Mouse (Mus musculus): ENCODE measurements around the gene Smim6. TPM values are rescaled to one million over a fixed set of nuclear protein-coding genes. Genes with fewer than 3 reads are reported as not detected.

Gene Smim6
- polyA plus RNA-seq, 1 experiment = 5.7 TPM

DNA sequence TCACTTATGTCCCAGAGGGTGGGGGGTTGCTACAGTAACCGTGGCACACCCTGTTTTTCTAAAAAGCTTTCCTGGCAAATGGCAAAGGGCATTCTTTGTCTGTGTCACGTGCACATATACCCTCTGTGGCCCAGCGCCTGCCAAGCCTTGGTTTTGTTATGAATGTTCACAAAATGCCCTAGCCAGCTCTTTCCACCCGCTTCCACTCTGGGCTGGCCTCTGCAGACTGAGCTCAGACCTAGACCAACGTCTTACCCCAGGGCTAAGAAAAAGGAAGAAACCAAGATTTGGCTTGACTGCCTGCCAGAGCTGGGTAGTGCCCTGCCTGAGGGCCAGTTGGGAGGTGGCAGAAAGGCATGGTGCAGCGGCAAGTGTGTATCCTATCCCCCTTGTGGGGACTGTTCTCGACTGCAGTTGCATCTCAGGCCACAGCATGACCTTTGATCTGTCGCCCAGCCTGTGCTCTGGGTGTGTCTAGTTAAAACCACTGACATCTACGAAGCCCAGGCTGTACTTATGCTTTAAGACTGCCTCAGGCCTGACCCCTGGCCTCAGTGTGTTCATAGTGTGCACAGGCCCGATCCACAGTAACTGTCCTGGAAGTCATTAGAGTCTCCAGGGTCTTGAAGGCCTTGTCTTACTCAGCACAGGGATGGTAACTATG, 43.5 kb downstream of the Smim6 start:
- Histone ChIP-seq H3K36me3 (ENCODE audit: control insufficient read depth, insufficient read depth, low read length) (no peaks in the 10 kb centered on the region), H3K27me3 (replicated peaks; ENCODE audit: control insufficient read depth, insufficient read depth, low read length) (no peaks in the 10 kb centered on the region), H3K4me3 (ENCODE audit: insufficient read depth, low read depth, low read length) (no peak overlapping the region), H3K27ac (ENCODE audit: insufficient read depth, low read depth, low read length) (peak overlapping the region; percentile 66), H3K4me1 (ENCODE audit: control insufficient read depth, insufficient read depth, low read length) (peaks cover 13% of the 10 kb centered on the region; the same call in 1 of the 2 replicates)
- peak; percentile 71 for DNase-seq
- TF ChIP-seq POLR2A (IDR thresholded peaks at IDR 0.05; ENCODE audit: low read depth, low read length) = no peak
- 0 out of 2 replicates have a peak, but pooled peaks have one; percentile 8 for TF ChIP-seq CTCF (conservative IDR thresholded peaks at IDR 0.05; ENCODE audit: insufficient read depth, insufficient read length, low read depth, low read length)
- WGBS = 40% methylated on average over 10 of the region's 10 CpGs

DNA sequence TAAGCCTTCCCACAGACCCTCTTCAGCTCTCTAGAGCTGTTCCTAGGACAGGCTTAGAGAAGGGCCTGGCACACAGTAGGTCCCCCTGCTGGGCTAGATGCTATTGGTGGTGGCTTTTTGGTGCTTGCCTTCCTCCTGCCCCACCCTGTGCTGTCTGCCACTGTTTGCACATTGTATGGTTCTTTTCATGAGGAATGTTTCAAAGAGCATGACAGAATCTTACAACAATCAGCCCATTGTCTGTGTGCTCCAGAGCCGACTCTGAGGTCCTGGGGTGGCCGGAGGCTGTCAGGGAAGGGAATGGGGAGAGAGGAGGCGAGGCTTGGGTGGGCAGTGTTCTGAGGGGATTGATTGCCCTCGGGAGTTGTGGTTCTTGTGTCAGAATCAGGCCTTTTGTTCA, 44.6 kb downstream of the Smim6 start:
- TF ChIP-seq POLR2A (IDR thresholded peaks at IDR 0.05; ENCODE audit: low read depth, low read length) = no peak
- no peak for TF ChIP-seq CTCF (conservative IDR thresholded peaks at IDR 0.05; ENCODE audit: insufficient read depth, insufficient read length, low read depth, low read length)
- Histone ChIP-seq H3K4me3 (ENCODE audit: insufficient read depth, low read depth, low read length) (no peak overlapping the region), H3K27ac (ENCODE audit: insufficient read depth, low read depth, low read length) (no peak overlapping the region), H3K27me3 (replicated peaks; ENCODE audit: control insufficient read depth, insufficient read depth, low read length) (no peaks in the 10 kb centered on the region), H3K36me3 (ENCODE audit: control insufficient read depth, insufficient read depth, low read length) (no peaks in the 10 kb centered on the region), H3K4me1 (ENCODE audit: control insufficient read depth, insufficient read depth, low read length) (peaks cover 13% of the 10 kb centered on the region; the same call in 1 of the 2 replicates)
- 76% methylated on average over 4 of the region's 4 CpGs for WGBS
- DNase-seq = no peak

DNA sequence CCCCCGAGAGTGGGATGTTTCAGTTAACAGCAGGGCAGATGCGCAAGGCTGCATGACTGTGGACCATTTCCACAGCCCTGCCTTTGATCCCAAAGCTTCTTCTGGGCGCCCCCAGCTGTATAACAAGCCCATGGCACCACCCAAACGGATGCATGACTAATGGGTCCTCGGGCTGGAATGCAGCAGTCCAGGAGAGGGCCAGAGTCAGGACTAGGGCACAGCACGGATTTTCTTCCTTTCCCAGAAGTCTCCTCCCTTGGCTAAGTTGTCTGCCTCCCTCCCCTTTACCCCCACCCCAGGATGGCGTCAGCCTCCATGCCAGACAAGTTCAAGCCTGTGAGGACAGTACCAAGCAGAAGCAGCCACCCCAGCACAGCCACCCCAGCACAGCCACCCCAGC, 46.2 kb downstream of the Smim6 start:
- WGBS = 73% methylated on average over 7 of the region's 7 CpGs
- Histone ChIP-seq H3K27ac (ENCODE audit: insufficient read depth, low read depth, low read length) (no peak overlapping the region), H3K27me3 (replicated peaks; ENCODE audit: control insufficient read depth, insufficient read depth, low read length) (no peaks in the 10 kb centered on the region), H3K4me3 (ENCODE audit: insufficient read depth, low read depth, low read length) (no peak overlapping the region), H3K4me1 (ENCODE audit: control insufficient read depth, insufficient read depth, low read length) (peaks cover 13% of the 10 kb centered on the region; the same call in 1 of the 2 replicates), H3K36me3 (ENCODE audit: control insufficient read depth, insufficient read depth, low read length) (no peaks in the 10 kb centered on the region; the same call in 1 of the 2 replicates)
- no peak for DNase-seq
- TF ChIP-seq CTCF (conservative IDR thresholded peaks at IDR 0.05; ENCODE audit: insufficient read depth, insufficient read length, low read depth, low read length) = no peak
- TF ChIP-seq POLR2A (IDR thresholded peaks at IDR 0.05; ENCODE audit: low read depth, low read length) = no peak

DNA sequence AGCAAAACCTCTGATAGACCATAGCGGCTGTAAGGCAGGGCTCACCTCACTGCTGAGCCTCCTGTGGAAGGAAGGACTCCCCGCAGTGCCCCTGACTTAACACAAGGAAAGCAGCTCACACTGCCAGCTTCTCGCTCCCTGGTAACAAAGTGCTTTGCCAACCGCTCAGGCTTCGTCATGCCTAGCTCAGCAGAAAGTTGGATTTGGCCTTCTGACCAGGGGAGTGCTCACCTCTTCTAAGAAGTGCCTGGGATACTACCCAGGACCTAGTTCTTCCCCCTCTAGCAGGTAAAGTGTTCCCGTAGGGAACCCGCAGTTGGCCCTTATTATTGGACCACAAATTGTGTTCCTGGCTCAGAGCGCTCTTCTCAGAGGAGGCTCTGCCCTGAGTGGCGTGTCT, 47.2 kb downstream of the Smim6 start:
- Histone ChIP-seq H3K27me3 (replicated peaks; ENCODE audit: control insufficient read depth, insufficient read depth, low read length) (no peaks in the 10 kb centered on the region), H3K4me1 (ENCODE audit: control insufficient read depth, insufficient read depth, low read length) (peaks cover 13% of the 10 kb centered on the region; the same call in 1 of the 2 replicates), H3K36me3 (ENCODE audit: control insufficient read depth, insufficient read depth, low read length) (no peaks in the 10 kb centered on the region; the same call in 1 of the 2 replicates), H3K27ac (ENCODE audit: insufficient read depth, low read depth, low read length) (no peak overlapping the region), H3K4me3 (ENCODE audit: insufficient read depth, low read depth, low read length) (no peak overlapping the region)
- 86% methylated on average over 9 of the region's 9 CpGs for WGBS
- no peak for TF ChIP-seq CTCF (conservative IDR thresholded peaks at IDR 0.05; ENCODE audit: insufficient read depth, insufficient read length, low read depth, low read length)
- TF ChIP-seq POLR2A (IDR thresholded peaks at IDR 0.05; ENCODE audit: low read depth, low read length) = no peak
- DNase-seq = peak; percentile 66

DNA sequence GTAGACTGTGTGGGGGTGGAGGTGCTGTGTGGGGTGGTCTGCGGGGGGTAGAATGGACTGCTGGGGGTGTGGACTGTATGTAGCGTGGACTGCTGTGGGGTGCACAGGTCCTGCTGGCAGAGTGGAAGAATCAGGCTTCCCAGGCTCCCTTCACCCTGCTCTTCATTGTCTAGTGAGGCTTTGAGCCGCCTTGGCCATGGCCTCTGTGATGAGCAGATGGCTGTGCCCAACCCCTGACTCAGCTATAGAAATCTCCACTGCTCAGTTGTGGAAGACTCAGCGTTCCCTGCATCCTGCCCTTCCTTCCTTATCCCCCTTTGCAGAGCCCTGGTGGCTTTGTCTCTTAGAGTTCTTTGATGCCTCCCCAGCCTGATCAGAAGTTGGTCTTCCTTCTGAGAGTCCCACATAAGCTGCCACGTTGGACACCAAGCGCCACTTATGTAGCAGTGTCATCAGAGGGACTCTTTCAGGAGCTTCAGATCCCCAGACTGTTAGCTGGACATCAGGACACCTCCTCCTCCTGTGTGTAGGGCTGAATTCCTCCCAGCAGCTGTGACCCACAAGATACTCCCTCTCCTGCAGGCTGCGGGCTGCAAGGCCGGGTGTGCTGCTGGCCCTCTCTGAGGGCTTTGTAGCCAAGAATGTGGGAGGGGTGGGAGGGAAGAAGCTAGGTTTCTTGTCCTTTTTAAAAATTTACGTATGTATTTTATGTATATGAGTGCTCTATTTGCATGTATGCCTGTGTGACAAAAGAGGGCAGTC, 51.0 kb downstream of the Smim6 start:
- Histone ChIP-seq H3K27ac (ENCODE audit: insufficient read depth, low read depth, low read length) (no peak overlapping the region), H3K36me3 (ENCODE audit: control insufficient read depth, insufficient read depth, low read length) (no peaks in the 10 kb centered on the region; the same call in 1 of the 2 replicates), H3K4me1 (ENCODE audit: control insufficient read depth, insufficient read depth, low read length) (no peaks in the 10 kb centered on the region), H3K4me3 (ENCODE audit: insufficient read depth, low read depth, low read length) (no peak overlapping the region), H3K27me3 (replicated peaks; ENCODE audit: control insufficient read depth, insufficient read depth, low read length) (no peaks in the 10 kb centered on the region)
- TF ChIP-seq CTCF (conservative IDR thresholded peaks at IDR 0.05; ENCODE audit: insufficient read depth, insufficient read length, low read depth, low read length) (no peak), POLR2A (IDR thresholded peaks at IDR 0.05; ENCODE audit: low read depth, low read length) (no peak)
- DNase-seq = no peak
- WGBS = 94% methylated on average over 9 of the region's 9 CpGs

Other genes starting within 250 kb of the Smim6 start
- gene Grb2, start 203.4 kb upstream of the Smim6 start, polyA plus RNA-seq (2012; rRNA removed) = 34.1 and 42.6 TPM in 2 replicates
- 77.1 and 97.8 TPM in 2 replicates for gene Tmem94, start 146.6 kb upstream of the Smim6 start, polyA plus RNA-seq (2012; rRNA removed)
- 36.9 and 46.7 TPM in 2 replicates for gene Caskin2, start 98.4 kb upstream of the Smim6 start, polyA plus RNA-seq (2012; rRNA removed)
- 36.4 and 43.4 TPM in 2 replicates for gene Tsen54, start 97.3 kb upstream of the Smim6 start, polyA plus RNA-seq (2012; rRNA removed)
- gene Llgl2, start 88.0 kb upstream of the Smim6 start, polyA plus RNA-seq (2012; rRNA removed) = 153 and 166 TPM in 2 replicates
- 104 and 132 TPM in 2 replicates for gene Myo15b, start 53.6 kb upstream of the Smim6 start, polyA plus RNA-seq (2012; rRNA removed)
- 26.1 and 26.7 TPM in 2 replicates for gene Smim5, start 12.1 kb upstream of the Smim6 start, polyA plus RNA-seq (2012; rRNA removed)
- gene Sap30bp, start 21.3 kb downstream of the Smim6 start, polyA plus RNA-seq (2012; rRNA removed) = 20.5 and 24.1 TPM in 2 replicates
- gene Recql5, start 21.5 kb downstream of the Smim6 start, polyA plus RNA-seq (2012; rRNA removed) = 16.9 and 18.8 TPM in 2 replicates
- 5.1 and 5.3 TPM in 2 replicates for gene Itgb4, start 62.7 kb downstream of the Smim6 start, polyA plus RNA-seq (2012; rRNA removed)
- gene Galk1, start 100.7 kb downstream of the Smim6 start, polyA plus RNA-seq (2012; rRNA removed) = 83.2 and 87.9 TPM in 2 replicates
- 135 and 150 TPM in 2 replicates for gene H3f3b, start 115.9 kb downstream of the Smim6 start, polyA plus RNA-seq (2012; rRNA removed)
- gene Unk, start 118.3 kb downstream of the Smim6 start, polyA plus RNA-seq (2012; rRNA removed) = 22.1 and 28.1 TPM in 2 replicates
- gene Unc13d, start 165.9 kb downstream of the Smim6 start, polyA plus RNA-seq (2012; rRNA removed) = 1.1 and 2.4 TPM in 2 replicates
- 391 and 392 TPM in 2 replicates for gene Wbp2, start 175.0 kb downstream of the Smim6 start, polyA plus RNA-seq (2012; rRNA removed)
- 34.9 and 39.6 TPM in 2 replicates for gene Trim47, start 215.2 kb downstream of the Smim6 start, polyA plus RNA-seq (2012; rRNA removed)
- gene Trim65, start 219.1 kb downstream of the Smim6 start, polyA plus RNA-seq (2012; rRNA removed) = 9.5 and 9.6 TPM in 2 replicates
- gene Mrpl38, start 226.9 kb downstream of the Smim6 start, polyA plus RNA-seq (2012; rRNA removed) = 69.9 and 70.7 TPM in 2 replicates